ENCODE assay signal across 8 mouse cellular contexts in genomic region chr3:27861601-27862000, GRCm38 (mm10). TPM values are rescaled to one million over a fixed set of nuclear protein-coding genes. Genes with fewer than 3 reads are reported as not detected.
A peak's percentile ranks its signal among the peaks of the same experiment; 100 is the strongest.
DNase-seq lines count a peak whose midpoint lies in the region; ATAC-seq lines count a peak whose summit lies in the region.

No protein-coding gene starts in this region.

- H3K4me3 ChIP-seq in hindbrain, embryonic 14.5 days (replicated peaks; ENCODE audit: low read length): no peak overlapping the region
- no peak overlapping the region for H3K4me3 ChIP-seq in hindbrain, embryonic 12.5 days
- no peak overlapping the region for H3K4me3 ChIP-seq in forebrain, embryonic 14.5 days (ENCODE audit: low read depth, low read length)

- 57% methylated on average over 6 of the region's 6 CpGs for WGBS in hindbrain, embryonic 14.5 days
- 75% methylated on average over 6 of the region's 6 CpGs for WGBS in hindbrain, embryonic 12.5 days
- 67% methylated on average over 6 of the region's 6 CpGs for WGBS in forebrain, embryonic 14.5 days

- H3K4me1 ChIP-seq in hindbrain, embryonic 14.5 days (replicated peaks; ENCODE audit: control insufficient read depth, insufficient read depth, low read length): peaks cover 12% of the 10 kb centered on the region; the same call in 1 of the 2 replicates
- H3K4me1 ChIP-seq in hindbrain, embryonic 12.5 days: peaks cover 38% of the 10 kb centered on the region
- peaks cover 17% of the 10 kb centered on the region for H3K4me1 ChIP-seq in forebrain, embryonic 14.5 days (ENCODE audit: control insufficient read depth, insufficient read depth, low read length)

- H3K9ac ChIP-seq in hindbrain, embryonic 14.5 days: no peak overlapping the region
- no peak overlapping the region for H3K9ac ChIP-seq in hindbrain, embryonic 12.5 days
- no peak overlapping the region for H3K9ac ChIP-seq in forebrain, embryonic 14.5 days (ENCODE audit: low read length)

- peak; percentile 31; the same call in 1 of the 2 replicates for ATAC-seq in hindbrain, embryonic 14.5 days (ENCODE audit: low FRiP score)
- ATAC-seq in hindbrain, embryonic 12.5 days (ENCODE audit: low FRiP score): no peak
- ATAC-seq in forebrain, embryonic 14.5 days: no peak
- no peak for ATAC-seq in erythroid progenitor cell, adult 5-6 weeks (replicated peaks; ENCODE audit: low FRiP score, poor library complexity, severe bottlenecking)

- H3K36me3 ChIP-seq in hindbrain, embryonic 14.5 days (replicated peaks; ENCODE audit: control insufficient read depth, insufficient read depth): no peaks in the 10 kb centered on the region
- no peaks in the 10 kb centered on the region for H3K36me3 ChIP-seq in hindbrain, embryonic 12.5 days
- no peaks in the 10 kb centered on the region for H3K36me3 ChIP-seq in forebrain, embryonic 14.5 days (ENCODE audit: control insufficient read depth, insufficient read depth, low read length)

- intact Hi-C loops in heart, postnatal 14 days (cut with DNase I): loop anchor here (5.0 to 10.0 kb wide), 3 partner anchors 149 to 397 kb away; partner anchors contain the start of gene Fndc3b

- peak; percentile 49 for DNase-seq in hindbrain, embryonic 14.5 days (ENCODE audit: low spot score)
- peak; percentile 55 to 74 for DNase-seq in adrenal gland, adult 18-20 months (ENCODE audit: low spot score in 2 of 2)
- peak; percentile 62 for DNase-seq in forebrain, embryonic 14.5 days (ENCODE audit: low spot score)
- DNase-seq in heart, postnatal 14 days: peak; percentile 62 to 77
- DNase-seq in lung, adult 18-20 months: peak; percentile 81 to 85
- DNase-seq in testis, postnatal 10 days (ENCODE audit: low spot score): peak; percentile 66

- no peak overlapping the region for H3K4me2 ChIP-seq in hindbrain, embryonic 14.5 days (replicated peaks)
- H3K4me2 ChIP-seq in hindbrain, embryonic 12.5 days (replicated peaks): no peak overlapping the region
- no peak overlapping the region for H3K4me2 ChIP-seq in forebrain, embryonic 14.5 days (ENCODE audit: low read length)

- no peaks in the 10 kb centered on the region for H3K27me3 ChIP-seq in hindbrain, embryonic 14.5 days (ENCODE audit: control insufficient read depth, insufficient read depth, low read length)
- no peaks in the 10 kb centered on the region for H3K27me3 ChIP-seq in hindbrain, embryonic 12.5 days
- no peaks in the 10 kb centered on the region for H3K27me3 ChIP-seq in forebrain, embryonic 14.5 days (replicated peaks; ENCODE audit: control insufficient read depth, insufficient read depth, low read length)

- H3K27ac ChIP-seq in hindbrain, embryonic 14.5 days: no peak overlapping the region
- H3K27ac ChIP-seq in hindbrain, embryonic 12.5 days: no peak overlapping the region; the same call in 1 of the 2 replicates
- H3K27ac ChIP-seq in forebrain, embryonic 14.5 days (ENCODE audit: low read depth, low read length): no peak overlapping the region

- no peaks in the 10 kb centered on the region for H3K9me3 ChIP-seq in hindbrain, embryonic 14.5 days (ENCODE audit: control insufficient read depth, low read length)
- H3K9me3 ChIP-seq in hindbrain, embryonic 12.5 days (replicated peaks): no peaks in the 10 kb centered on the region
- H3K9me3 ChIP-seq in forebrain, embryonic 14.5 days (replicated peaks; ENCODE audit: control insufficient read depth, low read length): no peaks in the 10 kb centered on the region

RNA-seq across cellular contexts. Expression of gene Tmem212, which starts 34.6 kb away (rescaled TPM):
- not detected in 2 replicates for polyA plus RNA-seq in hindbrain, embryonic 14.5 days (2014; fragmentation: Nextera tagmentation; extraction: Ambion mirVana)
- not detected in 2 replicates for polyA plus RNA-seq in hindbrain, embryonic 12.5 days (2016; fragmentation: Nextera tagmentation; extraction: Ambion mirVana)
- total RNA-seq in adrenal gland, adult 18-20 months (2021): not detected
- not detected in 2 replicates for polyA plus RNA-seq in forebrain, embryonic 14.5 days (2014; fragmentation: Nextera tagmentation; extraction: Ambion mirVana)
- under 1 TPM in 1 of 2 experiments, not detected in 1; 0.55 TPM for total RNA-seq in heart, postnatal 14 days (2021)
- not detected in 2 replicates for total RNA-seq in erythroid progenitor cell, adult 5-6 weeks (2015; ENCODE audit: low replicate concordance)
- not detected in 2 replicates for total RNA-seq in erythroid progenitor cell, adult 5-6 weeks (2017; ENCODE audit: low replicate concordance)
